Mouse (Mus musculus) limb, embryonic 10.5 days (tissue): Measurements from ENCODE around the gene Islr2. TPM values are rescaled to one million over a fixed set of nuclear protein-coding genes. Genes with fewer than 3 reads are reported as not detected.
A peak's percentile ranks its signal among the peaks of the same experiment; 100 is the strongest.

Source experiments
- DNase-seq: peaks from one replicate; pipeline ENCODE4 v3.0.0-alpha.2; 2017; ENCODE audit warnings: low spot score
- H3K27ac ChIP-seq: fragments of 300-500 bp; sonication (generic); 2 replicates; pipeline ENCODE4 v1.5.1; 2016; ENCODE audit warnings: mild to moderate bottlenecking
- H3K27me3 ChIP-seq: fragments of 300-500 bp; sonication (generic); 2 replicates; pipeline ENCODE4 v1.6.1; 2016; ENCODE audit warnings: low read depth, mild to moderate bottlenecking; ENCODE audit not compliant: poor library complexity, severe bottlenecking
- H3K36me3 ChIP-seq: fragments of 300-500 bp; sonication (generic); 2 replicates; pipeline ENCODE4 v1.6.1; 2016; ENCODE audit warnings: mild to moderate bottlenecking, moderate library complexity
- H3K4me1 ChIP-seq: fragments of 300-500 bp; sonication (generic); 2 replicates; pipeline ENCODE4 v1.6.1; 2016
- H3K4me3 ChIP-seq: fragments of 300-500 bp; sonication (generic); 2 replicates; pipeline ENCODE4 v1.5.1; 2016; ENCODE audit warnings: mild to moderate bottlenecking, moderate library complexity
- H3K9me3 ChIP-seq: fragments of 300-500 bp; sonication (generic); replicated peaks from 2 replicates; pipeline ENCODE4 v1.6.1; 2016; ENCODE audit warnings: mild to moderate bottlenecking
- whole genome bisulfite sequencing: fragments of 180-500 bp; shearing (Covaris S2); methylation state at CpG from one replicate; pipeline ENCODE4 v1.1.7; 2016; 5-methylcytosine and 5-hydroxymethylcytosine counted together
- polyA plus RNA-seq: library from polyadenylated mRNA; unstranded; fragments of >200 nt; fragmentation: Nextera tagmentation; extraction: Ambion mirVana; gene quantifications from 2 replicates; pipeline ENCODE4 v1.2.1, GENCODE M21; 2016

Gene Islr2
- polyA plus RNA-seq, 1 experiment from 2014 or later: 0.11 TPM

GRCm38 (mm10) chr9:58241780-58242485 lies 37.8 kb upstream of the Islr2 start:
- Histone ChIP-seq H3K9me3 (no peaks in the 10 kb centered on the region), H3K4me3 (no peak overlapping the region), H3K36me3 (peaks cover 31% of the 10 kb centered on the region), H3K4me1 (peaks cover 10% of the 10 kb centered on the region), H3K27me3 (no peaks in the 10 kb centered on the region), H3K27ac (no peak overlapping the region)
- WGBS: 70% methylated on average over 9 of the region's 9 CpGs
- DNase-seq: no peak

GRCm38 (mm10) chr9:58234502-58235015 lies 30.4 kb upstream of the Islr2 start:
- Histone ChIP-seq H3K27ac (no peak overlapping the region), H3K27me3 (no peaks in the 10 kb centered on the region), H3K9me3 (no peaks in the 10 kb centered on the region), H3K4me3 (no peak overlapping the region), H3K4me1 (peaks cover 16% of the 10 kb centered on the region; the same call in 1 of the 2 replicates), H3K36me3 (peaks cover 56% of the 10 kb centered on the region)
- no peak for DNase-seq
- WGBS: 97% methylated on average over 28 of the region's 28 CpGs

GRCm38 (mm10) chr9:58232374-58232773 lies 28.3 kb upstream of the Islr2 start:
- Histone ChIP-seq H3K27me3 (no peaks in the 10 kb centered on the region), H3K4me1 (peaks cover 16% of the 10 kb centered on the region; the same call in 1 of the 2 replicates), H3K36me3 (peaks cover 77% of the 10 kb centered on the region), H3K27ac (peak overlapping the region; percentile 7; the same call in 1 of the 2 replicates), H3K9me3 (no peaks in the 10 kb centered on the region), H3K4me3 (no peak overlapping the region)
- 79% methylated on average over 5 of the region's 5 CpGs for WGBS
- DNase-seq: no peak

- Histone ChIP-seq H3K36me3 (peaks cover 81% of the 10 kb centered on the region), H3K9me3 (no peaks in the 10 kb centered on the region), H3K27ac (peak overlapping the region; percentile 7; the same call in 1 of the 2 replicates), H3K4me3 (no peak overlapping the region), H3K27me3 (no peaks in the 10 kb centered on the region), H3K4me1 (peaks cover 16% of the 10 kb centered on the region; the same call in 1 of the 2 replicates)
- 75% methylated on average over 6 of the region's 6 CpGs for WGBS
- no peak for DNase-seq
These were observed 27.6 kb upstream of the Islr2 start for GRCm38 (mm10) chr9:58231746-58232145.

- no peak overlapping the region for H3K4me3 ChIP-seq
- no peak overlapping the region; the same call in 1 of the 2 replicates for H3K27ac ChIP-seq
- peaks cover 16% of the 10 kb centered on the region; the same call in 1 of the 2 replicates for H3K4me1 ChIP-seq
- H3K36me3 ChIP-seq: peaks cover 90% of the 10 kb centered on the region
- no peak for DNase-seq
- 96% methylated on average over 9 of the region's 9 CpGs for WGBS
- H3K9me3 ChIP-seq: no peaks in the 10 kb centered on the region
- no peaks in the 10 kb centered on the region for H3K27me3 ChIP-seq
These were observed 24.8 kb upstream of the Islr2 start for GRCm38 (mm10) chr9:58228777-58229466.

- Histone ChIP-seq H3K27ac (no peak overlapping the region), H3K27me3 (no peaks in the 10 kb centered on the region), H3K4me3 (no peak overlapping the region), H3K4me1 (no peaks in the 10 kb centered on the region), H3K9me3 (no peaks in the 10 kb centered on the region), H3K36me3 (peaks cover 87% of the 10 kb centered on the region)
- DNase-seq: peak; percentile 58
- 66% methylated on average over 9 of the region's 9 CpGs for WGBS
These were observed 22.1 kb upstream of the Islr2 start for GRCm38 (mm10) chr9:58225915-58226913.

- DNase-seq: no peak
- WGBS: 93% methylated on average over 2 of the region's 2 CpGs
- Histone ChIP-seq H3K27ac (no peak overlapping the region), H3K9me3 (no peaks in the 10 kb centered on the region), H3K27me3 (no peaks in the 10 kb centered on the region), H3K36me3 (peaks cover 84% of the 10 kb centered on the region), H3K4me3 (no peak overlapping the region), H3K4me1 (no peaks in the 10 kb centered on the region)
These were observed 20.2 kb upstream of the Islr2 start for GRCm38 (mm10) chr9:58224356-58224755.

GRCm38 (mm10) chr9:58220218-58220903 lies 16.2 kb upstream of the Islr2 start:
- Histone ChIP-seq H3K27me3 (no peaks in the 10 kb centered on the region), H3K4me1 (peaks cover 11% of the 10 kb centered on the region), H3K27ac (no peak overlapping the region), H3K9me3 (no peaks in the 10 kb centered on the region), H3K4me3 (no peak overlapping the region), H3K36me3 (peaks cover 54% of the 10 kb centered on the region)
- WGBS: 74% methylated on average over 24 of the region's 24 CpGs
- DNase-seq: peak; percentile 47

GRCm38 (mm10) chr9:58218539-58218938 lies 14.4 kb upstream of the Islr2 start:
- 92% methylated on average over 3 of the region's 3 CpGs for WGBS

GRCm38 (mm10) chr9:58216402-58216801 lies 12.3 kb upstream of the Islr2 start:
- H3K4me1 ChIP-seq: peaks cover 32% of the 10 kb centered on the region
- no peak overlapping the region for H3K27ac ChIP-seq
- H3K27me3 ChIP-seq: peaks cover 10% of the 10 kb centered on the region; the same call in 1 of the 2 replicates
- peaks cover 24% of the 10 kb centered on the region for H3K36me3 ChIP-seq
- H3K9me3 ChIP-seq: no peaks in the 10 kb centered on the region
- 58% methylated on average over 6 of the region's 6 CpGs for WGBS
- no peak overlapping the region for H3K4me3 ChIP-seq
- DNase-seq: peak; percentile 64

More at GRCm38 (mm10) chr9:58218539-58218938, 14.4 kb upstream of the Islr2 start:
- H3K9me3 ChIP-seq: no peaks in the 10 kb centered on the region
- H3K4me3 ChIP-seq: no peak overlapping the region
- H3K27me3 ChIP-seq: no peaks in the 10 kb centered on the region
- DNase-seq: no peak
- H3K27ac ChIP-seq: no peak overlapping the region
- H3K4me1 ChIP-seq: peaks cover 27% of the 10 kb centered on the region
- H3K36me3 ChIP-seq: peaks cover 45% of the 10 kb centered on the region

GRCm38 (mm10) chr9:58214519-58215180 lies 10.5 kb upstream of the Islr2 start:
- Histone ChIP-seq H3K4me1 (peaks cover 32% of the 10 kb centered on the region), H3K4me3 (no peak overlapping the region), H3K27ac (no peak overlapping the region), H3K36me3 (peaks cover 9% of the 10 kb centered on the region), H3K27me3 (peaks cover 10% of the 10 kb centered on the region; the same call in 1 of the 2 replicates), H3K9me3 (no peaks in the 10 kb centered on the region)
- no peak for DNase-seq
- WGBS: 67% methylated on average over 8 of the region's 8 CpGs
